Mouse (Mus musculus): ENCODE measurements around the gene Zfp768. TPM values are rescaled to one million over a fixed set of nuclear protein-coding genes. Genes with fewer than 3 reads are reported as not detected.
"Not testable (repeated sequence)": the region's sequence is repeated elsewhere in the genome, so short reads cannot be mapped to it uniquely, and the experiment has no call there.

The Zfp768 gene
- polyA plus RNA-seq, 1 experiment from 2014 or later = 7.5 TPM

GRCm38 (mm10) chr7:127343351-127344019, 1.9 kb downstream of the Zfp768 start:
- Histone ChIP-seq H3K4me2 (no peak overlapping the region), H3K9me3 (ENCODE audit: control insufficient read depth, low read length) (no peaks in the 10 kb centered on the region), H3K4me1 (ENCODE audit: control insufficient read depth, insufficient read depth, low read length) (peaks cover 13% of the 10 kb centered on the region), H3K4me3 (ENCODE audit: low read depth, low read length) (no peak overlapping the region), H3K36me3 (ENCODE audit: control insufficient read depth, insufficient read depth, low read length) (no peaks in the 10 kb centered on the region), H3K27me3 (ENCODE audit: control insufficient read depth, insufficient read depth, low read length) (no peaks in the 10 kb centered on the region), H3K27ac (ENCODE audit: low read depth, low read length) (no peak overlapping the region), H3K9ac (ENCODE audit: low read length) (no peak overlapping the region)
- 95% methylated on average over 38 of the region's 38 CpGs for WGBS
- no peak for ATAC-seq (ENCODE audit: low FRiP score)
- peak; percentile 71 for DNase-seq (ENCODE audit: low spot score, missing footprints)

- no peak overlapping the region for H3K9ac ChIP-seq (ENCODE audit: low read length)
- H3K4me2 ChIP-seq = no peak overlapping the region
- no peak overlapping the region for H3K4me3 ChIP-seq (ENCODE audit: low read depth, low read length)
- DNase-seq (ENCODE audit: low spot score, missing footprints) (no peak), ATAC-seq (ENCODE audit: low FRiP score) (no peak)
- no peaks in the 10 kb centered on the region for H3K9me3 ChIP-seq (ENCODE audit: control insufficient read depth, low read length)
- H3K36me3 ChIP-seq (ENCODE audit: control insufficient read depth, insufficient read depth, low read length) = no peaks in the 10 kb centered on the region
- WGBS = 96% methylated on average over 7 of the region's 7 CpGs
- no peak overlapping the region for H3K27ac ChIP-seq (ENCODE audit: low read depth, low read length)
- H3K4me1 ChIP-seq (ENCODE audit: control insufficient read depth, insufficient read depth, low read length) = peaks cover 13% of the 10 kb centered on the region
- no peaks in the 10 kb centered on the region for H3K27me3 ChIP-seq (ENCODE audit: control insufficient read depth, insufficient read depth, low read length)
Measured at GRCm38 (mm10) chr7:127342888-127343287, 2.5 kb downstream of the Zfp768 start.

- DNase-seq (ENCODE audit: low spot score, missing footprints) (peak; percentile 26), ATAC-seq (ENCODE audit: low FRiP score) (no peak)
- Histone ChIP-seq H3K4me3 (ENCODE audit: low read depth, low read length) (no peak overlapping the region), H3K9me3 (ENCODE audit: control insufficient read depth, low read length) (no peaks in the 10 kb centered on the region), H3K4me1 (ENCODE audit: control insufficient read depth, insufficient read depth, low read length) (peaks cover 13% of the 10 kb centered on the region), H3K36me3 (ENCODE audit: control insufficient read depth, insufficient read depth, low read length) (no peaks in the 10 kb centered on the region), H3K27me3 (ENCODE audit: control insufficient read depth, insufficient read depth, low read length) (no peaks in the 10 kb centered on the region), H3K4me2 (no peak overlapping the region), H3K27ac (ENCODE audit: low read depth, low read length) (no peak overlapping the region), H3K9ac (ENCODE audit: low read length) (no peak overlapping the region)
- WGBS = 67% methylated on average over 4 of the region's 4 CpGs
Measured at GRCm38 (mm10) chr7:127342332-127342731, 3.1 kb downstream of the Zfp768 start.

GRCm38 (mm10) chr7:127341861-127342260, 3.5 kb downstream of the Zfp768 start:
- not testable (repeated sequence) for H3K27me3 ChIP-seq (ENCODE audit: control insufficient read depth, insufficient read depth, low read length); H3K9ac ChIP-seq (ENCODE audit: low read length); ATAC-seq (ENCODE audit: low FRiP score); H3K4me3 ChIP-seq (ENCODE audit: low read depth, low read length); H3K9me3 ChIP-seq (ENCODE audit: control insufficient read depth, low read length); H3K4me2 ChIP-seq; H3K36me3 ChIP-seq (ENCODE audit: control insufficient read depth, insufficient read depth, low read length); H3K27ac ChIP-seq (ENCODE audit: low read depth, low read length)
- DNase-seq (ENCODE audit: low spot score, missing footprints) = peak; percentile 28
- WGBS = 91% methylated on average over 6 of the region's 6 CpGs
- H3K4me1 ChIP-seq (ENCODE audit: control insufficient read depth, insufficient read depth, low read length) = peaks cover 13% of the 10 kb centered on the region

- Histone ChIP-seq H3K27ac (ENCODE audit: low read depth, low read length) (no peak overlapping the region), H3K4me1 (ENCODE audit: control insufficient read depth, insufficient read depth, low read length) (peaks cover 9% of the 10 kb centered on the region), H3K4me2 (no peak overlapping the region), H3K9ac (ENCODE audit: low read length) (no peak overlapping the region), H3K4me3 (ENCODE audit: low read depth, low read length) (no peak overlapping the region), H3K9me3 (ENCODE audit: control insufficient read depth, low read length) (no peaks in the 10 kb centered on the region), H3K36me3 (ENCODE audit: control insufficient read depth, insufficient read depth, low read length) (no peaks in the 10 kb centered on the region), H3K27me3 (ENCODE audit: control insufficient read depth, insufficient read depth, low read length) (no peaks in the 10 kb centered on the region)
- ATAC-seq (ENCODE audit: low FRiP score) = no peak
- peak; percentile 79 for DNase-seq (ENCODE audit: low spot score, missing footprints)
- 97% methylated on average over 8 of the region's 8 CpGs for WGBS
Measured at GRCm38 (mm10) chr7:127341356-127341755, 4.0 kb downstream of the Zfp768 start.

GRCm38 (mm10) chr7:127337636-127338035, 7.8 kb downstream of the Zfp768 start:
- WGBS = 79% methylated on average over 4 of the region's 4 CpGs
- no peaks in the 10 kb centered on the region for H3K9me3 ChIP-seq (ENCODE audit: control insufficient read depth, low read length)
- H3K36me3 ChIP-seq (ENCODE audit: control insufficient read depth, insufficient read depth, low read length) = no peaks in the 10 kb centered on the region
- no peak overlapping the region for H3K4me3 ChIP-seq (ENCODE audit: low read depth, low read length)
- no peak overlapping the region for H3K4me2 ChIP-seq
- no peak for DNase-seq (ENCODE audit: low spot score, missing footprints)
- no peaks in the 10 kb centered on the region for H3K27me3 ChIP-seq (ENCODE audit: control insufficient read depth, insufficient read depth, low read length)
- ATAC-seq (ENCODE audit: low FRiP score) = no peak
- H3K9ac ChIP-seq (ENCODE audit: low read length) = no peak overlapping the region
- no peaks in the 10 kb centered on the region for H3K4me1 ChIP-seq (ENCODE audit: control insufficient read depth, insufficient read depth, low read length)
- H3K27ac ChIP-seq (ENCODE audit: low read depth, low read length) = no peak overlapping the region

DNA sequence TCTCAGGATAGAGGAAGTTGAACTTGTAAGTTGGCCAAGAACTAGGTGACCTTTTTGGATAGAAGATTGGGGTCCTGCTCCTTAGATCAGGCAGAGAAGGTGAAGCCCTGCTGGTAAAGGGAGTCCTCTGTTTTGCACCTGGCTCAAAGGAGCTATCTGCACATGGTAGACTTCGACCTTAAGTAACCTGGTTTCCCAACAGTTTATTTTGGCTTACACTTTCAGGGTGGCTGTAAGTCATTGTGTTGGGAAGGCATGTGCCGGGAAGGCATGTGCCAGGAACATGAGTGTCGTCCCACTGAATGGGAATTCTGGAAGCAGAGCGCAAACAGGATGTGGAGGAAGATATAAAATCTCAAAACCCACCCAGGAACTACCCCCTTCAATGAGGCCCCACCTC, 9.8 kb downstream of the Zfp768 start:
- ATAC-seq (ENCODE audit: low FRiP score) (no peak), DNase-seq (ENCODE audit: low spot score, missing footprints) (no peak)
- H3K27ac ChIP-seq (ENCODE audit: low read depth, low read length) = no peak overlapping the region
- H3K4me3 ChIP-seq (ENCODE audit: low read depth, low read length) = no peak overlapping the region
- no peaks in the 10 kb centered on the region for H3K27me3 ChIP-seq (ENCODE audit: control insufficient read depth, insufficient read depth, low read length)
- WGBS = 93% methylated on average over 4 of the region's 4 CpGs
- no peaks in the 10 kb centered on the region for H3K4me1 ChIP-seq (ENCODE audit: control insufficient read depth, insufficient read depth, low read length)
- no peaks in the 10 kb centered on the region for H3K36me3 ChIP-seq (ENCODE audit: control insufficient read depth, insufficient read depth, low read length)
- H3K9ac ChIP-seq (ENCODE audit: low read length) = no peak overlapping the region
- no peaks in the 10 kb centered on the region for H3K9me3 ChIP-seq (ENCODE audit: control insufficient read depth, low read length)
- H3K4me2 ChIP-seq = no peak overlapping the region

DNA sequence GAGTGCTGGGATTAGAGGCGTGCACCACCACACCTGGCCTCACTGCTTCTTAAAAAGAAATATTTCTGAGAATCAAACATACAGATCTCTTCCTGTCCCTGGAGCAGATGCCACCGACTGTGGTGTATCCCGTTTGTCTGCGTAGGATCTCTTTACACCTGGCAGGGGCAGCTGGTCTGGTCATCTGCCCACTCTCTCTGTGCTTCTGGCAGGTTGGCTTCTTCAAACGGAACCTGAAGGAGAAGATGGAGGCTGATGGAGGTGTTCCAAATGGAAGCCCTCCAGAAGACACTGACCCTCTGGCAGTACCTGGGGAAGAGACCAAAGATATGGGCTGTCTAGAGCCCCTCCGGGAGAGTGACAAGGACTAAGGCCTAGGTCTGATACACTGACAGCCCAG, 12.1 kb downstream of the Zfp768 start:
- no peaks in the 10 kb centered on the region for H3K9me3 ChIP-seq (ENCODE audit: control insufficient read depth, low read length)
- H3K4me2 ChIP-seq = no peak overlapping the region
- DNase-seq (ENCODE audit: low spot score, missing footprints) = no peak
- 86% methylated on average over 6 of the region's 6 CpGs for whole genome bisulfite sequencing
- H3K9ac ChIP-seq (ENCODE audit: low read length) = no peak overlapping the region
- H3K27me3 ChIP-seq (ENCODE audit: control insufficient read depth, insufficient read depth, low read length) = no peaks in the 10 kb centered on the region
- no peak for ATAC-seq (ENCODE audit: low FRiP score)
- no peaks in the 10 kb centered on the region for H3K36me3 ChIP-seq (ENCODE audit: control insufficient read depth, insufficient read depth, low read length)
- H3K4me3 ChIP-seq (ENCODE audit: low read depth, low read length) = no peak overlapping the region
- H3K27ac ChIP-seq (ENCODE audit: low read depth, low read length) = no peak overlapping the region
- no peaks in the 10 kb centered on the region for H3K4me1 ChIP-seq (ENCODE audit: control insufficient read depth, insufficient read depth, low read length)

GRCm38 (mm10) chr7:127326685-127327084, 18.7 kb downstream of the Zfp768 start:
- Histone ChIP-seq H3K4me3 (ENCODE audit: low read depth, low read length) (no peak overlapping the region), H3K9ac (ENCODE audit: low read length) (no peak overlapping the region), H3K4me2 (no peak overlapping the region), H3K27me3 (ENCODE audit: control insufficient read depth, insufficient read depth, low read length) (no peaks in the 10 kb centered on the region), H3K27ac (ENCODE audit: low read depth, low read length) (no peak overlapping the region), H3K4me1 (ENCODE audit: control insufficient read depth, insufficient read depth, low read length) (peaks cover 4% of the 10 kb centered on the region; the same call in 1 of the 2 replicates), H3K9me3 (ENCODE audit: control insufficient read depth, low read length) (no peaks in the 10 kb centered on the region), H3K36me3 (ENCODE audit: control insufficient read depth, insufficient read depth, low read length) (no peaks in the 10 kb centered on the region)
- DNase-seq (ENCODE audit: low spot score, missing footprints) (no peak), ATAC-seq (ENCODE audit: low FRiP score) (no peak)
- 33% methylated on average over 1 of the region's 2 CpGs for WGBS

All from midbrain, embryonic 11.5 days (tissue).